Comparison of ENCODE assay signal across 26 mouse cellular contexts in genomic region chr5:102892226-102892625, GRCm38 (mm10).
"Had no signal": no experiment of that assay in that cellular context is flagged by ENCODE, and none has a peak within 500 bp of the region (broad histone marks: within the 10 kb centered on the region; RNA-seq: fewer than 3 reads in every experiment).

No protein-coding gene starts in this region.

- H3K4me3 ChIP-seq: gastrocnemius, adult 2 months; heart, embryonic 10.5 days; heart, embryonic 12.5 days; hindbrain, embryonic 10.5 days; hindbrain, embryonic 12.5 days; intestine, embryonic 15.5 days; layer of hippocampus, adult 2 months; left cerebral cortex, adult 2 months; limb, embryonic 13.5 days; limb, embryonic 15.5 days; liver, embryonic 12.5 days had no signal

- H3K27me3 ChIP-seq: heart, embryonic 12.5 days; hindbrain, embryonic 12.5 days; intestine, embryonic 15.5 days; limb, embryonic 13.5 days; limb, embryonic 15.5 days; liver, embryonic 12.5 days had no signal

- H3K36me3 ChIP-seq: intestine, embryonic 15.5 days had no signal

- H3K4me1 ChIP-seq: heart, embryonic 10.5 days; heart, embryonic 12.5 days; hindbrain, embryonic 12.5 days; intestine, embryonic 15.5 days; limb, embryonic 13.5 days; limb, embryonic 15.5 days; liver, embryonic 12.5 days had no signal

- ATAC-seq: hindbrain, embryonic 16.5 days; inflammation-experienced regulatory T-cells, adult 6 months; intestine, embryonic 15.5 days; intestine, postnatal 0 days; liver, embryonic 12.5 days had no signal

- DNase-seq: gastrocnemius, adult 2 months; gastrocnemius, postnatal 10 days; gastrocnemius, postnatal 25 days; heart, adult 18-20 months; heart, postnatal 10 days; heart, postnatal 4 days; kidney, adult 18-20 months; kidney, adult 9 months; kidney, postnatal 10 days; kidney, postnatal 25 days; kidney, postnatal 4 days had no signal

- H3K9ac ChIP-seq: heart, embryonic 12.5 days; hindbrain, embryonic 12.5 days; hindbrain, embryonic 14.5 days; intestine, embryonic 15.5 days; limb, embryonic 13.5 days; limb, embryonic 15.5 days; liver, embryonic 12.5 days; liver, embryonic 14.5 days had no signal

- H3K4me2 ChIP-seq: heart, embryonic 12.5 days; hindbrain, embryonic 12.5 days; hindbrain, embryonic 14.5 days; intestine, embryonic 15.5 days; limb, embryonic 13.5 days; limb, embryonic 15.5 days; liver, embryonic 12.5 days had no signal

- H3K27ac ChIP-seq: gastrocnemius, adult 2 months; heart, embryonic 10.5 days; hindbrain, embryonic 10.5 days; hindbrain, embryonic 12.5 days; hindbrain, embryonic 14.5 days; intestine, embryonic 15.5 days; layer of hippocampus, adult 2 months; left cerebral cortex, adult 2 months; limb, embryonic 13.5 days; limb, embryonic 15.5 days; liver, embryonic 12.5 days; liver, embryonic 14.5 days had no signal

- H3K9me3 ChIP-seq: heart, embryonic 10.5 days; heart, embryonic 12.5 days; hindbrain, embryonic 10.5 days; hindbrain, embryonic 12.5 days; intestine, embryonic 15.5 days; limb, embryonic 13.5 days; limb, embryonic 15.5 days; liver, embryonic 12.5 days had no signal
